Mouse (Mus musculus) inflammation-experienced regulatory T-cells, adult 6 months (primary cell): Measurements from ENCODE around the gene Bach2. TPM values are rescaled to one million over a fixed set of nuclear protein-coding genes. Genes with fewer than 3 reads are reported as not detected.

Source experiments
- ATAC-seq: one replicate; pipeline ENCODE4 v1.8.0; 2017
- polyA plus RNA-seq, 3 experiments: library from polyadenylated mRNA; unstranded; fragments of 100-300 nt; shearing (Covaris generic); gene quantifications; one replicate each; pipeline ENCODE4 v1.2.1; 2017

The Bach2 gene
- polyA plus RNA-seq, 3 experiments from 2014 or later, result 1.9 to 18.4 (median 14.6) TPM

DNA sequence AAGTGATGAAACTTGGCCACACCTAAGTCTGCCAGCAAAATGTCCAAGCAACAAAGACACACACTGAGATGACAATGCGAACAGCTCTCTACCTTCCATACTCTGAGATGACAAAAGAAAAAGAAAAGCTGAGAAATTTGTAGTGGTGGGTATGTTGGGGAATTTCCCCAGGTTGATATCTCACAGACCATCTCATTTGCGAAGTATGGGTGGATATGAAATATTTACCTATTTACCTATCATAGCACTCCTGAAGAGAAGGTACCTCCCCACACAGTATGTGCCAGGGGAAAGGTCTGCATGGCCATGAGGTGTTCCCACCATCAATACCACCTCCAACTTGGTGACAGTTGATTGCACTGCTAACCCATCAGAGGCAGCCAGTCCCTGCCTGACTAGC, 13.4 kb upstream of the Bach2 start:
- peak; percentile 44 for ATAC-seq

DNA sequence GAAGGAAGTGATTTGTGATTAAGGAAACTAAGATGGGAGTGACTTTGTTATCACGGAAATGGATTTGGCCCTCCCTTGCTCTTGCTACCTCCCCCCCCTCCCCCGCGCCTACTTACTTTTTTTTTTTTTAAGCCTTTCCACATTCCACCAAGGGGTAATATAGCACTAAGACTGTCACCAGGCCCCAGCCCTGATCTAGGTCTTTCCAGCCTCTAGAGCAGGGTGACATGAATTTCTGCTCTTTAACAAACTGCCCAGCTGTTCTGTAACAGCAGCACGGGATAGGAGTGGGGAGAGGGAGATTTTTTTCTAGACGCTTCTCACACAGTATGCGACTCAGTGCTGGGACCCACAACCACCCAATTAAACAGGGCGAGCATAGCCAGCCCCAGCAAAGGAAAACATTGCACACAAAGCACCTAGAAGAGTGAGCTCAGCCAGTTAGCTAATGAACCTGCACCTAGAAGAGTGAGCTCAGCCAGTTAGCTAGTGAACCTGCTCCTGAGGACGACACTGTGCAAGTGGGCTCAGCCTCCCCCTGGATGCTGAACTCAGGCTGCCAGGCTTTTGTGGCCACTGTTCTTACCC, 10.5 kb upstream of the Bach2 start:
- no peak for ATAC-seq

DNA sequence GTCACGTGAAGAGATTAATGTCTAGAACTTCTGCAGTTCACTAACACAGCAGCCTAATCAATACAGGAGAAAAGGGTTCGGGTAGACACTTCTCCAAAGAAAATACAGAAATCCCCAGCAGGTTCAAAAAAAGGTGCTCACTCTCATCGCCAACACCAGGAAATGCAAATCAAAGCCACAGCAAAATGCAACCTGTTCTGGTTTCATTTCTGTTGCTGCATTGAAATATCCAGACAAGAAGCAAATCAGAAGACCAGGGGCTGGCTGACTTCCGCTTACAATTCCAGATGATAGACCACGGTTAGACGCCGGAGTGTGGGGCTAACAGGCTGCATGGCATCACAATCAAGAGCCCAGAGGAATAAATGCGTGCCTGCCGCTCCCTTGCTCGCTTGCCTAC, 9.3 kb upstream of the Bach2 start:
- ATAC-seq, result peak; percentile 72

DNA sequence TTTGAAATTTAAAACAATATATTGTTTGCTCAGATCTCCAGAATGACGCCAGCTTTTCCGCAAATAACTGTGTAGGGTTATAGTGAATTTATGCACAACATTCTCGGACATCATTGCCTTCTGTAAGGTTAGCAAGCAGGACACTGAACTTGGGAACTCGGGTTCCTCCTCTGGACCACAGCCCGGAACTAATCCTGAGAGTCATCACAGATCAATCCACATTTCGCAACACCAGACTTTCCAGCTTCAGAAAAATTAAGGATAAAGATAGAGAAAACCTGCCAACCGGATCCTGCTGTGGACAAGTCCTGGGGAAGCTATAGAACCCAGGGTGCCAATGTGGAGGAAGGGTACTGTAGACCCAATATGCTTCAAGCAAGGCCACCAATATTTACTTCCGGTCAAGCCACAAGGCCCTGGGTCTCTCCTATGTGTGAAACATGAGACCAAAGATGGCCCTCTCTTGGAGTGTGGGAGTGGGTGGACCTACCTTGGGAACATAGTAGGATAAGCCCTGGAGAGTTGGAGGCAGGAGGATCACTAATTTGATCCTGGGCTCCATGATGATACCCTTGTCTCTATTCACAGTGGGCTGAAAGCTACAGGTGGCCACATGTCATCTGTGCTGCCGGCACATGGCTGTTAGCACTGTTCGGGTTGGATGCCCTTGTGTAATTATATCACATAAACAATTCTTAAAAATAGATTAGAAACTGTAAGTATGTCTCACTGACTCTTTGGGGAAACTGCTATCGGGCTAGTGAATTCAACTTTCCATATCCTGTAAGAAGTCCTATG, 7.1 kb upstream of the Bach2 start:
- ATAC-seq, result no peak

DNA sequence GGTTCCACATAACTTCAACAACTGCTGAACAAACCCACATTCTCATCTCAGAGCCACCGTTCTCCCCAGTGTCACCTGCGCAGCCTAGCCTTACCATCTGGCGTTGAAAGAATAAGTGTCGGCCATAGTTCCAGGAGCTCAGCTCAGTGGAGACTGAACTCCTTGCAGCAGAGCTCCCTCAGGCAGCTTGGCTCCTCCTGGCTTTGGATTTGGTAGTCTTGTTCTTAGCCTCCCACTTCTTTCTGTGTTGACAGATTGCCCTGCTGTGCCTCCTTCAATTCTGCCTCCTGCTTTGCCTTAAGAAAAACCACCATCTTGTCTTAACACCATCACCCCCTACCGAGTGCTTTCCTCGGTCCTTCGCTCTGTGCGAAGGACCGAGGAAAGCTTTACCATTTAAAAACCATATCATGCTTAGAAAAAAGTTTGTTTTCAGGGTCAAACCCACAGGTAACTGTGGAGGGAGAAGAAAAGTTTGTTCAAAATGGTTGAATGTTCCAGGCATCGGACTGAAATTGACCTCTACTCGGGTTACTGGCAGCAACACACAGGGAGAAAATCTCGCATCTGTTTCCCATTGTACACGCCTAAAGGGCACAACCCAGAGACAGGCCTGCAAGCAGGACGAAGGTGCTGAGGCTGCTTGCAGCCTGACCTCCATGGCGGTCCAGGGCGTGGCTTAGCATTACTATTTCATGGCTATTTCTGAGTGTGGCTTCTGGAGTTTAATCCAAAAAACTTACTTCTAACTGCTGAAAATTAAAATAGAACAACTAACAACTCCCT, 2.5 kb upstream of the Bach2 start:
- no peak for ATAC-seq

DNA sequence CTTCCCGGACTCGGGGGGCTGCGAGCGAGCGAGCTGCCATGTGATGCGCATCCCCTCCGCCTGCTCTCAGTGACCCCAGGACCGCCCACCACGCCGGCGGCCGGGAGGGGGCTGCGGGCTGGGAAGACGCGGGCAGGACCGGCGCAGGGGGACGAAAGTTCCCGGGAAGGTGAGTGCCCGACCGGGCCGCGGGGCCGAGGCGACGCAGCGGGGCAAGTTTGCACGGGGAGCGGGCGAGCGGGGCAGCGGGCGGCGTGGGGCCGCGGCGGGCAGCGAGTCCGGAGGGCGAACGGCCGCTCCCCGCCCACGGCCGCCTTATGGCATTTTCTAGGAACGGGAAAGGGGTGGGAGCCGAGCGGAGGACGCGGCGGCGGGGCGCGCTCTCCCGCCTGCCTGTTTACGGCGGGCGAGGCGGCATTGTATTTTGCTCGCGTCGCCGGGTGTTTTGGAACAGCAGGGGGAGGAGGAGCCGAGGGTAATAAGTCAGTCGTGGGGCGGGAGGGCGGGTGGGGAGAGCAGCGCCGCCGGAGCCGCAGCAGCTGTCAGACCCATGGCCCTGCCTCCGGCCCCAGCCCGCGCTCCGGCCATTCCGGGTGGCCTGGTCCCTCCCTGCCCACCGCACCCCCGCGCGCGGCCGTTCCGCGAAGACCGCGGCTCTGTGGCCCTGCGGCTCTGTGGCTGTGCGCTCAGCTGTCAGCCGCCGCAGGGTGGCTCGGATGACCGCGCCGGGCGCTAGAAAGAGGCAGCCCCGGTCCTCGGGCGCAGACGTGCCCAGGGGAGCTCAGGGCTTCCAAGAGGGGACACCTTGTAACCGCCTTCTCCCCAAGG, 531 bp downstream of the Bach2 start:
- ATAC-seq, result peak; percentile 46

DNA sequence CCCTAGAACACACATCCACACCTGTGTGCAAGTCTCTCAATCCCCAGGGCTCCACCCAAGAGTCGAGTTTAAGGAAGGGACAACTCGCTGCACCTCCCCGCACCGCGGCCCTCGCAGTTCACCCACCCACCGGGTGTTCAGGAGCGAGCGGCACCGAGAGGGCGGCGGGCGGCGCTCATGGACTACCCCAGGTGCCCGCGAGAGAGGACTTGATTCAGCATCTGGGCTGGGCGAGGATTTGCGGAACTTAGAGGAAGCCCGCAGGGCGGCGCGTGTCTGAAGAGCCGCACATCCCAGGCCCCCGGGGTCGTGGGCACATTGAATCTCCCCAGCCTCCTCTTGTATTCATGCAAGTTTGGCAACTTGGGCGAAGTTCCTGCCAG, 1.1 kb downstream of the Bach2 start:
- peak; percentile 29 for ATAC-seq

DNA sequence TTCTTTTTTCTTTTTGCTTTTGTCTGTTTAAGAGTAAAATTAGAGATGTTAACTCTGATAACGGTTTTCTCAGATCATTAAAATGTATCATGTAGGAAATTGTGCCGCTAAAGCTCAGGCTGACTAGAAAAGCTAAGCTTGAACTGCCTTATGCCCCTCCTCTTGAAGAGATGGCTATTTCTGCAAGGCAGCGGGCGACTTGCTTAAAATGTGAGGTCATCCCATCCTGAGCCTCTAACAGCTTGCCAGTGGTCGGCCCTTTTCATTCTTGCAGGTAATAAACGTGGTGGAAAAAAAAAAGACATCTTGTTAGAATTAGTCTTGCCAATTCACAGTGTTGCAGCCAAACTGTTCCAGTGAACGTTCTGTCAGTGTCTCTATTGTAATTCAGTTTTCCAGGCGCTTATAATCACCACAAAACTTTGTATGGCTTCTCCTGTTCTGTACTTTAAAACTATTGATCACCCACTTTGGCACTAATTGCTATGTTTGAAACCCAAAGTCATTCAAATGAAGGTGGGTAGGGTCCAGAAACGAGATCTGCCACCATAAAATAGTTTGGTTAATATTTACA, 1.9 kb downstream of the Bach2 start:
- no peak for ATAC-seq

DNA sequence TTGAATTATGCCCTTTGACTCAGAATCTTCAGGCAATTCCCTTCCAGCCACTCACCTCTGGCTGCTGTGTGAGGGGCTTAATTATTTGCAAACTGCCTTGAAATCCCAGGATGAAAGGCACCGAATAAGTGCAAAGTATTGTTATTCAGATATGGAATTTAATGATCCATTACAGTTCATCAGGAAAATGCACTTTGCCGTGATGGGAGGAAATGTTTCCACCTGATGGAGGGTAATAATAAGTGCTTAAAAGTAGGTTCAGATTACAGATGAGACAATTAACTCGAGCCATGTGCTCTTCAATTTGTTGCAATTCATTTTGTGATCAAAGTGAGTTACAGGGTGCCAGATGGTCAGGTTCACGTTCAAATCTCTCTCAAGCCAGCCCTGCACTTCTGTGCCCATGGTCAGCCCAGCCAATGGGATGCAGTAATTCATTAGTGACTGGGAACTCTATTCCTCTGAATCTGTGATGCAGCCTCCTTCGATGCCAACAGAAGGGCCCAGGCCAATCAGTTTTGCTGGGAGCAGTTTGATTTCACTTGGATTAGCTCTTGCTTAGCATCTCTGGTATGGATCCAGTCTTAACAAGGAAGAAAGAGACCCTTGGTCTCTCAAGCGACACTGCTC, 2.9 kb downstream of the Bach2 start:
- ATAC-seq, result no peak

DNA sequence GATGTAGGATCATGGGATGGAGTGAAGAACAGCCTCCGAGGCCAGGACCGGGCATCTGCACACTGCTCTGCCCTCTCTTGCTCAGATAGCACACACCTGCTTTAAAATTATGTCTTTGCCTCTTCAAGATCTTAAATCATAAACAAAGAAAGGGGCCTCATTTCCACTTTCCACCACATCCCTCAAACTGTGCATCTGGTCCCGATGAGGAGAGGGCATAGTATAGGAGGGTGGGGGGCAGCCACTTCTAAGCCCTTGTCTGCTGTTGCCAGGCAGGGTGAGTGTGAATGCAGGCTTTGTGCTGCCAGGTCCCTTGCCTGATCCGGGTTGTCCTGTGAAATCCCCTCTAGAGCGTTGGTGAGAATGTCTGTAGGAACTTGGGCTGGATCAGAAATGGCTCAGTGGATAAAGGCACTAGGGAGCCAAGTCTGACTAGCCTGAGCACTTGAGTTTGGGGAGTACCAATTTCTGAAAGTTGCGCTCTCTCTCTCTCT, 3.6 kb downstream of the Bach2 start:
- no peak for ATAC-seq

DNA sequence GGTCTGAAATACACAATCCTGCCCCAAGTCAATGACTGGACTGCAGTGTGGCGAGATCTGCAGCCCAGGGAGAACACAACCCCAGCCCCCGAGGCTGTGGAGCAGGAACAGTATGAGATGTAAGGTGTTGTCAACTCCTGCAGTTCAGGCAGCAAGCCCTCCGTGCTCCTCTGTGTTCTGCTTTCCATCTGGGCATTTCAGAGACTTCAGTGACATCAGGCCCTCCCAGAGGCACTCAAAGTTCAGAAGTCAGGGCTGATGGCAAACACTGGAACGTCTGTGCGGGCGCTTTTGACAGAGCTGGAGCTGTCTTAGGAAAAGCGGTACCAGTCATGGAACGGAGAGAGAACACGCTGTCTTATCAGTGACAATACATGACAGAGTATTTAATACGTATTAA, 4.9 kb downstream of the Bach2 start:
- no peak for ATAC-seq

DNA sequence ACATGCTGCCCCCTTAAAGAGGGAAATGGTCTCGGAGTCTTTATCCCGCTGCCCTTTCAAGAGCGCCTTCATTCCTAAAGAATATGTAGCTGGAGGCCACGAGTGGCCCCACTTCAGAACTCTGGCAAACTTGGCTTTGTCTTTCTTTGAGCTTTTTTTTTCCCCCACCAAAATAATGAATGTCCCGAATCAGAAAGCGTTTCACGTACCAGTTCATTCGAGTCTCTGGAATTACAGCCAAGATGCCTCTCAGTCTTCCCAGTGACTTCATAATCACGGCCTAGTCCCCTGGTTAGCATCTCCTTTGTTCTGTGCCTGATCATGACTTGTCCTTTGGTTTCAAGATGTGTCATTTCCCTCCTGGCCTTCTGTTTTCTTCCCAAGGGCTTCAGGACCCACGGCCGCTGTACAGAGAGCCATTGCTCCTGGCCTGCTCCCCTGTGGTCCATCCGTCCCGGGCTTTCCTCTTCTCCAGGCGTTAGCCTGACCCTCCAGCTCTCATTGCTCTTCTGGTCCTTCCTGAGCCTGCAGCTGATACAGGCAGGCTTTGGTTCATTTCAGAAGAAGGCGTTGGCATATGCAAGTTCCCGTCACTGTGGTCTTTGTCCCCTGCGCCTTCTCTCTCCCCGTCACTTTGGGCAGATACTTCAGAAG, 5.6 kb downstream of the Bach2 start:
- ATAC-seq, result no peak

DNA sequence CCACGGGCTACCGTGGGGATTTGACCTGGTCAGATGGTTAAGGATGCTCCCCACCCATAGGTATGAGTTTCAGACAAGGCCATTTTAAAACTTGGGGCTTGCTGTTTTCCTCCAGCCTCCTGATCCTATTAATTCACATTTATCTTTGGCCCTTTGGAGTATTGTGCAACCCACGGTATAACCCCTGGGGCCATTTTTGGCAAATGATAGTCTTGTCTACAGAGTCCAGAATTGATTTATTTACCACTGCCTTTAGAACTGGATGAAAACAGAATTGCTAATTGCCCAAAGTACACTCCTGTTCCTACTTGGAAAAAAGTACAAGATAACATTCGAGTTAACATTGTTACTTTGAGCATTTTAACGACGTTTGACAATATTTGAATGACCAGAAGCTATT, 7.0 kb downstream of the Bach2 start:
- no peak for ATAC-seq

DNA sequence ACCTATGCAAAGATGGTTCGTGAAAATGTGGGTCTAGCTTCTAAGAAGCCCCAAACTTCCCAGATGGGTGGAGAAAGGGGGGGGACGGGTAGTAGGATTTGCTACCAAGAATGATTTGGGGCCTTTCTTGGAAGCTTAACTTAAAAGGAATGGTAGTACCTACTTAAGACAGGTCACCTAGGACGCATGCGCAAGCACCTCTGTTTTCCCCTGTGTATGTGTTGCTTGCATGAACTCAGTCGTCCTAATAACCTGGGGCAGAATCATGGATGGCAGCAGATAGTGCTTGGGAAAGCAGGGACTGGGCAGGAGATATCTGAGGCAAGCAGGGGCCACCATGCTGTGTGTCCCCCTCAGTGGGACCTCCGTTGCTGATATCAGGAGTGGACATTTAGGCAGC, 7.4 kb downstream of the Bach2 start:
- no peak for ATAC-seq

DNA sequence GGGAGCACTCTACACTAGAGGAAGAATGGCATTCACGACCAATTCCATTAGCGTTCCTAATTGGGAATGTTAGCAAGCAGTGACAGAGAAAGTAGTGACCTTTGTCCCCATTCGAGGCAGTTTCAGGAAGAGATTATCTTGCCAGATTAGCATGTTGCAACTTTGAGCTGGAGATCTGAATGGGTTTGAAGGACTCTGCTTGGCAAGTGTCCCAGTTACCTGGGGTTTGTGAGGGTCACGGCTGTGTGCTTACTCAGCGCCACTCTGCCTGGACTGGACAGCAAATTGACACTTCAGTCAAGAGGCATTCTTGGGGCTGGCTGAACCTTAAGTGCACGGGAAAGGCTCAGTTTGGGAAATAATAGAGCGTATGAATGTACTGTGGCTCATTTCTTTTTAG, 8.2 kb downstream of the Bach2 start:
- ATAC-seq, result no peak

DNA sequence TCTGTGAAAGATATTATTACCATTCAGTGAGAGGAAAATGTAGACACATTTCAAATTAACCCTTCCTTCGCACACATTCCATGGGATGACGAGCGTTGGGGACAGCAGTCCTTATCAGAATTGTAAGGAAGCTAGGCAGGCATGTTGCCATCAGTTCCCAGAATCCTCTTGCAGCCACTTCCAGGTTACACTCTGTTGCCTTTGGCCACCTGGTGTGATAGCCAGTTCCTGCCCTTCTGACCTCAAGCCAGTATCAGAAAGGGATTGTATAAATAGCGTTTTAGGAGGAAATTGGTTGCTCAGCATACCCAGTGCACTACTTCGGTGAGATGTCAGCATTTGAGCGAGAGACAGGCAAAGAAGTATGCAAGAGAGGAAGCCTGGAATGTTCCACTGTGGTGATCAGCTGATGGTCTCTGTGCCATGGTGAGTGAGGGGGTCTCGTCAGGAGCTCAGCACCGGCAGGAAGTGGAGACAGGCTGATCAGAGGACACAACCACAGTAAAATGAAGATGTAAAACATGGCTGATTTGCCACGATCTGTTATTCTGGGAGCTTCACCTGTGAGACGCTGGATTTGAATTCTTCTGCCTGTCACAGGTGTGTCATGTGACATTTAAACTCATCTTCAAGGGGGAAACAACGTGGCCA, 9.0 kb downstream of the Bach2 start:
- no peak for ATAC-seq

DNA sequence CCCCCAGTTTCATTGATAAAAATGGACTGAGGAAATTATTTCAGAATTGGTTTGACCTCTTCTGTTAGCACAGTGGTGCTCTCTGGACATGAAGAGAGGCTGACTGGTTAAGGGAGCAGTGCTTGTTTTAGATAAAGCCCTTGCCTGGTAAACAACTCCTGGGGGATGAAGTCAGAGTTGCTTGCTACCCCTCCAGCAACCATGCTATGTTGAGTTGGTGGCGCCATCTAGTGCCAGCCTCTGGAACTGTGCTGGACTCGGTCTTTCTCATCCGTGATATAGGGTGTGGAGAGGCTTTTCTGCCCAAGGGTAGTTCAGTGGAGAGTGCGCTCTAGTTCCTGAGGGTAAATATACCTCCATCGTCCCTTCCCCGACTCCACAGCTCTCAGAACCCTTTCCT, 9.6 kb downstream of the Bach2 start:
- peak; percentile 42 for ATAC-seq

DNA sequence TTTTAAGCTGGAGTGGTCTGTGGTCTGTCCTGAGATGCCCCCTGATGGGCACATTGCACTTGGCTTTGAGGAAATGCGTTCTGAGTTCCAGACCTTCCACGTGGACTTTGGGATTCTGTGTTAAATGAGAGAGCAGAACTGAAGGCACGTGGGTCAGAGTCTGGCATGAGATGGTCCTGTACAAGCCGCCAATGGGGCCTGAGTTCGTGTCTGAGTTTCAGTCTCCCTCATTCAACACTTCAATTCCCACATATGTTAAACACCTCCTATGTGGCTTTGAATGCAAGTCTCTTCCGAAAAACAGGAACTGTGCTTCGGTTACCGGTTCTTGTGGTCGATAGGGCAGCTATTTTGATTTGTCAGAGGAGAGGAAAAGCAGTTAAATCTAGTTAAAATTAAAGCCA, 10.4 kb downstream of the Bach2 start:
- no peak for ATAC-seq

DNA sequence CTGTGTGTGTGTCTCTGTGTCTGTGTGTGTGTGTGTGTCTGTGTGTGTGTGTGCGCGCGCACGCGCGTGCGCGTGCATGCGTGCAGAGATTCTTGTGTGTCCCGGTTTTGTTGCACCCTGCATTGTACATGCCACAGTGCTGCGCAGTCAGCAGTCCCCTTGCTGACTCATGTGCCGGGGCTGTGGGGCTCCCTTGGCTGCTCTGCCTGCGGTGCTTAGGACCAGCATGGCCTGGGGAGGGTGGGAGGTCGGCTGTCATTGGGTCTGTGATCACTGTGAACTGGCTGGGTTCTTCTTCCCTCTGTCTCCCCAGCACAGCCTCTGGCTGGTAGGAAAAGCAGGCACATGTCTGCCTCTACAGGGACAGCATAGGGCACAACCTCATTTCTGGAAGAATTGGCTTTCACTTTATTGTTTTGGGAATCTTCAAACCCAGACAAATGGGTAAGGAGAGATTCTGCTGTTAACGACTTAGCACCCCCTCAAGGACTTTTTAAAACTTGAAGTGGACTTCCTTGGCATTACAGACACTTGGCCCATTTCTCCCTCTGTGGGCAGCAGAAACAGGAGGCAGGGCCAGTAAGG, 11.2 kb downstream of the Bach2 start:
- ATAC-seq, result peak; percentile 28

DNA sequence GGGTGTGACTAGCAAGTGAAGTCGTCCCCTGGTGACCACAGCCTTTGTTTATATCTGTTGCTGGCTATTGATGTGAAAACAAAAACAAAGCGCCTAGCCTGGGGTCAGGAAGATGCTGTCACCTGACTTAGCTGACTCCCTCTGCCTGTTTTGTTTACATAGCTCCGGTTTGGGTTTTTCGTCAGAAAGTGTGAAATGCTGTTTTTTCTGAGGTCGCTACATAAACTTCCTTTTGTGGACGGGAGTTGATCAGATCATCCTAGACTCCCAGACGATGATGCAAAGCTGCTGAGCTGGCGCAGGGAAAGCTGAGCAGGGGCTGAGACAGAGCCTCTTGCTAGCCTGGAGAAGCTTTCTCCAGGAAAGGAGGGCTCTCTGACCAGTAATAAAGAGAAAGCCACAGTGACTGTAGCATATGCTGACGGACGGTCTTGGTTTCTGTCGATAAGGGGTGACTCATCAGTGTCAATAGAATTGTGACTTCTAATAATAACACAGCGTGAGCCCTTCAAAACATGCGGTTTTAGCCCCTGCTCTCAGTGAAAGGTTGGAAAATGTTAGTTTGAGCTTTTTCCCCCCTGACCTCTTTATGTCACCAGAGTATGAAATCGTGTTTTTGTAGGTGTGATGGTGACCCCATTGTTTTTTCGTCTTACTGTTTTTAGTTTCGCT, 11.9 kb downstream of the Bach2 start:
- peak; percentile 62 for ATAC-seq
